Mouse (Mus musculus) neural tube, embryonic 14.5 days (tissue): Measurements from ENCODE around the gene 9130230L23Rik. TPM values are rescaled to one million over a fixed set of nuclear protein-coding genes. Genes with fewer than 3 reads are reported as not detected.

ENCODE experiments used
- ATAC-seq: fragments of 200-750 bp; cut with Nextera tagmentation; 2 replicates; pipeline ENCODE4 v1.8.0; 2017; ENCODE audit warnings: low read depth, mild to moderate bottlenecking, moderate TSS enrichment, moderate library complexity
- H3K27ac ChIP-seq: fragments of 300-500 bp; sonication (generic); 2 replicates; pipeline ENCODE4 v1.5.1; 2014; ENCODE audit warnings: low read depth, mild to moderate bottlenecking, control low read depth, low read length, moderate library complexity, mixed read lengths
- H3K27me3 ChIP-seq: fragments of 300-500 bp; sonication (generic); 2 replicates; pipeline ENCODE4 v1.6.1; 2014; ENCODE audit warnings: low read length; ENCODE audit not compliant: control insufficient read depth, insufficient read depth
- H3K36me3 ChIP-seq: fragments of 300-500 bp; sonication (generic); 2 replicates; pipeline ENCODE4 v1.6.1; 2014; ENCODE audit warnings: low read length, mixed read lengths; ENCODE audit not compliant: control insufficient read depth, insufficient read depth
- H3K4me1 ChIP-seq: fragments of 300-500 bp; sonication (generic); 2 replicates; pipeline ENCODE4 v1.6.1; 2014; ENCODE audit warnings: low read length; ENCODE audit not compliant: control insufficient read depth, insufficient read depth
- H3K4me2 ChIP-seq: fragments of 300-500 bp; sonication (generic); 2 replicates; pipeline ENCODE4 v1.6.1; 2014; ENCODE audit warnings: mild to moderate bottlenecking, low read depth, low read length, control low read depth
- H3K4me3 ChIP-seq: fragments of 300-500 bp; sonication (generic); 2 replicates; pipeline ENCODE4 v1.5.1; 2014; ENCODE audit warnings: low read depth, low read length, control low read depth, mixed read lengths
- H3K9ac ChIP-seq: fragments of 300-500 bp; sonication (generic); replicated peaks from 2 replicates; pipeline ENCODE4 v1.6.1; 2014; ENCODE audit warnings: low read depth, mild to moderate bottlenecking, control low read depth, low read length, mixed read lengths
- H3K9me3 ChIP-seq: fragments of 300-500 bp; sonication (generic); 2 replicates; pipeline ENCODE4 v1.6.1; 2016; ENCODE audit warnings: low read length; ENCODE audit not compliant: control insufficient read depth
- WGBS: fragments of 180-500 bp; shearing (Covaris S2); extraction: QIAGEN DNeasy Blood & Tissue Kit; methylation state at CpG from one replicate; pipeline ENCODE4 v1.1.7; 2014; 5-methylcytosine and 5-hydroxymethylcytosine counted together
- polyA plus RNA-seq: library from polyadenylated mRNA; unstranded; fragments of >200 nt; fragmentation: Nextera tagmentation; extraction: Ambion mirVana; gene quantifications from 2 replicates; pipeline ENCODE4 v1.2.1, GENCODE M21; 2014

Gene 9130230L23Rik
- polyA plus RNA-seq, 1 experiment from 2014 or later, result not detected

DNA sequence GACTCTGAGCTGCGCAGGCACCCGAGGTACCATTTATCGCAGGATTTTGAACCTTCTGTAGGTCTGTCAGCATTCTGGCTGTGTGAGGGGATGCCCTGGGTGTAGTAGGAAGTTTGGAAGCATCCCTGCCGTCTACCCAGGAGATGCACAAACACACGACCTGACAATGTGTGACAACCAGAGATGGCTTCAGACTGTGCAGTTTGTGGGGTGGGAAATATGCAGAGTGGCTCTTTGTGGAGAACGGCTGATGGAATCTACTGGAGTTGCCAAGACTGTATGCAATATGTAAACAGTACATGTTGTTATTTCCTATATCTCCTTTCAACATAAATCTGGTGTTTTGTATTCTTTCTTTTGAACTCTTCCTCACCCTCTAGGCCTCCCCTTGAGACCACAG lies 33.0 kb upstream of the 9130230L23Rik start:
- Histone ChIP-seq H3K27ac (no peak overlapping the region), H3K9me3 (no peaks in the 10 kb centered on the region), H3K27me3 (no peaks in the 10 kb centered on the region), H3K36me3 (no peaks in the 10 kb centered on the region), H3K4me1 (no peaks in the 10 kb centered on the region), H3K4me2 (no peak overlapping the region), H3K9ac (no peak overlapping the region), H3K4me3 (no peak overlapping the region)
- ATAC-seq, result no peak
- WGBS, result 78% methylated on average over 6 of the region's 6 CpGs

DNA sequence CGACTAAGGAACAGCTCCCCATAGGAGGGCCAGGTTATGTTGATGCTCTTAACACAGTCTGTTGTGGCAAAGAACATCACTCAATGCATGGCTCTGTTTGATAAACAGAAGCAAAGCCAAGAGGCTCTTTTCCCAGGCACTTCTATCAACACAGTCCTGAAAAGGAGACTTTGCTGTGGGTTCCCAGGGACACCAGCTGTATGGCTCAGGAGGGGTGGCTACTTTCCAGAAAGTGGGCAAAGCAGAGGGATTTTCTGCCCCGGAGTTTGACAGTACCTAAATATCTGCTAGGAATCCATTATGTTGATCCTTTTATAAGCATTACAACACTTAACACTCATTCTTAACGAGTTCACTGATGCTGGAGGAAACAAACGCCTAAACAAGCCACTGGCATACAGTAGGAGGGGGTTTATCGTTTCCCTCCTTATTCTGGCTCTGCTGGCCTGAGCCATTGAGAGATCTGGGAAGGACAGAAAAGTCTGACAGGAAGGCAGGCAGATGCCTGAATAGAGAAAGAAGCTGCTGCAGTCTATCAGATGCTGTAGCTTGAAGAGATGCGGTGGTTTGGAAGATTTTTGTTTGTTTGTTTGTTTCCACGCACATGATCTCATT lies 32.5 kb upstream of the 9130230L23Rik start:
- ATAC-seq, result no peak

GRCm38 (mm10) chr5:66034375-66035195 lies 30.5 kb upstream of the 9130230L23Rik start:
- Histone ChIP-seq H3K4me3 (no peak overlapping the region), H3K4me2 (no peak overlapping the region), H3K27me3 (no peaks in the 10 kb centered on the region), H3K36me3 (no peaks in the 10 kb centered on the region), H3K27ac (no peak overlapping the region), H3K9ac (no peak overlapping the region), H3K4me1 (no peaks in the 10 kb centered on the region), H3K9me3 (no peaks in the 10 kb centered on the region)
- ATAC-seq, result no peak
- 64% methylated on average over 14 of the region's 14 CpGs for WGBS

More for the DNA sequence above, 32.5 kb upstream of the 9130230L23Rik start:
- 56% methylated on average over 7 of the region's 7 CpGs for WGBS
- no peak overlapping the region for H3K27ac ChIP-seq
- H3K9me3 ChIP-seq, result no peaks in the 10 kb centered on the region
- H3K4me1 ChIP-seq, result no peaks in the 10 kb centered on the region
- no peak overlapping the region for H3K4me2 ChIP-seq
- H3K36me3 ChIP-seq, result no peaks in the 10 kb centered on the region
- no peak overlapping the region for H3K4me3 ChIP-seq
- no peak overlapping the region for H3K9ac ChIP-seq
- no peaks in the 10 kb centered on the region for H3K27me3 ChIP-seq

GRCm38 (mm10) chr5:66032826-66033225 lies 28.7 kb upstream of the 9130230L23Rik start:
- Histone ChIP-seq H3K4me3 (no peak overlapping the region), H3K9ac (no peak overlapping the region), H3K9me3 (no peaks in the 10 kb centered on the region), H3K27me3 (no peaks in the 10 kb centered on the region), H3K4me1 (no peaks in the 10 kb centered on the region), H3K27ac (no peak overlapping the region), H3K4me2 (no peak overlapping the region), H3K36me3 (no peaks in the 10 kb centered on the region)
- 100% methylated on average over 1 of the region's 1 CpGs for WGBS
- ATAC-seq, result no peak

DNA sequence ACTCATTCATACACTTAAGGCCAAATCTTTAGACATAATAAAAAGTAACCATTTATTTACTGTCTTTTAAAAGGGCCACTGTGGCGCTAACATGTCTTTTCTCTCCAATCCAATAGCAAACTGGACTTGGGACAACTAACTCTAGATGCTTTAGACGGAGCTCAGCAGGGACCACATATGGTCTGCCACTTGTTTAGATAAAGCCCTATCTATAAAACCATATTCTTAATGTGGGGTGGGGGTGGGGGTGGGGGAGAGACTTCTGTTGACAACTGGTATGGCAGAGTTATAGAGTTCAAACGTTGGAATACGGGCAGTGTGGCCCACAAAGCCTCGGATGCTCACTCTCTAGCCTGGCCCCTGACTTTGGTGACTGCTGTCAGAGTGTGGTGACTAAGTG lies 27.6 kb upstream of the 9130230L23Rik start:
- H3K4me3 ChIP-seq, result no peak overlapping the region
- no peak overlapping the region for H3K9ac ChIP-seq
- H3K27ac ChIP-seq, result no peak overlapping the region
- WGBS, result 86% methylated on average over 5 of the region's 5 CpGs
- no peaks in the 10 kb centered on the region for H3K27me3 ChIP-seq
- no peak for ATAC-seq
- H3K9me3 ChIP-seq, result no peaks in the 10 kb centered on the region
- no peak overlapping the region for H3K4me2 ChIP-seq
- H3K4me1 ChIP-seq, result no peaks in the 10 kb centered on the region
- H3K36me3 ChIP-seq, result no peaks in the 10 kb centered on the region

DNA sequence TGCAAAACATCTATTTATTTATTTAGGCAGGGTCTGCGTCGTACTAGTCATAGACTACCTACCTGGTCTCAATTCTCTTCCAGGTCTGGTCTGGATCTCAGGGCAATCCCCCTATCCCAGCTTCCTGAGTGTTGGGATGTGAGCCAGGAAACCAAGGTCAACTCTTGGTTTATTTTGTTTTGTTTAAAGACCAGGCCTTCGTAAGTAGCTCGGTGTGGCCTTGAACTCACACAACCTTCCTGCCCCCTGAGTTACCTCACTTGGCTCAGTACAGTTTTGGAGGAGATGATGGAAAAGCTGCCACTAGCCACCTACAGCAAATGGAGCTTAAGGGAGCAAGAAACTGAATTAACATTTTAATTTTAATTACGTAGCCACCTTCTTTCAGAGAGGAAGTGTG lies 24.1 kb upstream of the 9130230L23Rik start:
- no peak overlapping the region for H3K27ac ChIP-seq
- no peak for ATAC-seq
- no peaks in the 10 kb centered on the region for H3K36me3 ChIP-seq
- H3K9ac ChIP-seq, result no peak overlapping the region
- H3K4me1 ChIP-seq, result no peaks in the 10 kb centered on the region
- 92% methylated on average over 5 of the region's 5 CpGs for WGBS
- H3K4me3 ChIP-seq, result no peak overlapping the region
- H3K27me3 ChIP-seq, result no peaks in the 10 kb centered on the region
- H3K4me2 ChIP-seq, result no peak overlapping the region
- no peaks in the 10 kb centered on the region for H3K9me3 ChIP-seq

DNA sequence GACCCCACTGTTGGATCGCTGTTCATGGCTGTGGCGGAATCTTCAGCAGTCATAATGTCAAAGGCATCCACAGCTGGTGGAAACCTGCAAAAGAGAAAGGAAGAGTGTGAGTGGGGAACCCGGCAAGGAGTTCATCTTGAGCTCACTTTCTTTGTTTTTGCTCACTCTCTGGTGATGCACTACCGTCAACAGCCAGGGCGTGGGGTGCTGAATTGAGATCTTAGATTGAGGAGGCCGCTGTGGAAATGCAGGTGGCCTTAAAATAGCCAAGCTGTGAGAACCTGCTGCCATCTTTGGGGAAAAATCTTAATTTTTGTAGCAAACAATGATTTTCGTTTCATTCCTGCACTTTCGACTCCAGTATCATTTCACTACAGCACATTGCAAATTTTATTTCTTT lies 23.1 kb upstream of the 9130230L23Rik start:
- H3K4me2 ChIP-seq, result no peak overlapping the region
- H3K36me3 ChIP-seq, result no peaks in the 10 kb centered on the region
- no peak for ATAC-seq
- no peak overlapping the region for H3K4me3 ChIP-seq
- H3K27ac ChIP-seq, result no peak overlapping the region
- no peaks in the 10 kb centered on the region for H3K4me1 ChIP-seq
- no peaks in the 10 kb centered on the region for H3K9me3 ChIP-seq
- no peak overlapping the region for H3K9ac ChIP-seq
- no peaks in the 10 kb centered on the region for H3K27me3 ChIP-seq
- 95% methylated on average over 8 of the region's 8 CpGs for WGBS

- Histone ChIP-seq H3K36me3 (no peaks in the 10 kb centered on the region), H3K4me2 (no peak overlapping the region), H3K9ac (no peak overlapping the region), H3K9me3 (no peaks in the 10 kb centered on the region), H3K27ac (no peak overlapping the region), H3K4me3 (no peak overlapping the region), H3K4me1 (no peaks in the 10 kb centered on the region), H3K27me3 (no peaks in the 10 kb centered on the region)
- ATAC-seq, result no peak
- WGBS, result 97% methylated on average over 31 of the region's 31 CpGs
Observed at GRCm38 (mm10) chr5:66026796-66027195, 22.7 kb upstream of the 9130230L23Rik start.

DNA sequence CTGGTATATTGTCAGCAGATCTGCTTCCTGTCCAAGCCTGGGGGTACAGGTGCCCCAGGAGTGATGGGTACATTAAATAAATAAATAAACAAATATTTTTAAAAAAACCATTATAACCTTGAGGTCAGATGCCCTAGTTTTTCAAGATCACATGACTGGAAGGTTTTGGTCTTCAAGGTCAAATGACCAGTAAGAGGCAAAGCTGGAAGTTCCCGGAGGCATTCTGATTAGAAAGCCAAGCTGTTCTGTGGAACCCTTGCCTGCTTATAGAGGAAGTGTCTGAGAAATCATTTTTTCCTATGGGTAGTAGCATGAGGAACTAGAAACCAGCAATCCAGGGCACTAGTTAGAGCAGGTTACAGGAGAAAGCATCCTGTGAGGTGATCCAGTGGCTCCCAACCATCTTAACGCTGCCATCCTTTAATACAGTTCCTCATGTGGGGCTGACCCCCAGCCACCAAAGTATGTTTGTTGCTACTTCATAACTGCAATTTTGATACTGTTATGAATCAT lies 11.4 kb upstream of the 9130230L23Rik start:
- no peaks in the 10 kb centered on the region for H3K36me3 ChIP-seq

More for the DNA sequence above, 11.4 kb upstream of the 9130230L23Rik start:
- no peak overlapping the region for H3K4me2 ChIP-seq
- no peaks in the 10 kb centered on the region for H3K27me3 ChIP-seq
- no peaks in the 10 kb centered on the region for H3K4me1 ChIP-seq
- 96% methylated on average over 2 of the region's 2 CpGs for WGBS
- no peaks in the 10 kb centered on the region for H3K9me3 ChIP-seq
- H3K9ac ChIP-seq, result no peak overlapping the region
- no peak overlapping the region for H3K4me3 ChIP-seq
- ATAC-seq, result no peak
- no peak overlapping the region for H3K27ac ChIP-seq
